Mouse (Mus musculus): ENCODE data around the gene Pnmal1. TPM values are rescaled to one million over a fixed set of nuclear protein-coding genes. Genes with fewer than 3 reads are reported as not detected.
A peak's percentile ranks its signal among the peaks of the same experiment; 100 is the strongest.

Gene Pnmal1
- total and polyA plus RNA-seq, 2 experiments from 2014 or later, result 0.04 TPM; not detected in 1

DNA sequence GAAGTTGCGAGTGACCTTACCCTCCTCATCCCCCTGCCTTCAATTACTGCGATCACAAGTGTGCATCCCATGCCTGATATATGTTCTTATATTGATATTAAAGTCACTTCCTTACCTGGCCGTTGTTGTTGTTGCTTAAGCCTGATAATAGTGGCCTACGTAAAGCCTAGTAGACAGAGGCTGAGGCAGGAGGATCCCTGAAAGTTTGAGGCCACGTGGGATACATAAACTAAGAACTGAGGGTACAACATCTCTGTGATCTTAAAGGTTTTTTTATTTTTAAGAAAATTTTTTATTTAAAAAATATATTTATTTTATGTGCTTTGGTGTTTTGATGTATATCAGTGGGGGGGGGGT, 33.0 kb downstream of the Pnmal1 start, which contains the start of gene Ccdc8:
Ccdc8 (plus strand) TSS at position 258 of the 357 bp plus-strand sequence.
- Histone ChIP-seq H3K4me1 (ENCODE audit: control insufficient read depth, insufficient read depth) (peaks cover 59% of the 10 kb centered on the region), H3K27ac (ENCODE audit: low read depth) (peak within 1 kb of the TSS; percentile 93)

DNA sequence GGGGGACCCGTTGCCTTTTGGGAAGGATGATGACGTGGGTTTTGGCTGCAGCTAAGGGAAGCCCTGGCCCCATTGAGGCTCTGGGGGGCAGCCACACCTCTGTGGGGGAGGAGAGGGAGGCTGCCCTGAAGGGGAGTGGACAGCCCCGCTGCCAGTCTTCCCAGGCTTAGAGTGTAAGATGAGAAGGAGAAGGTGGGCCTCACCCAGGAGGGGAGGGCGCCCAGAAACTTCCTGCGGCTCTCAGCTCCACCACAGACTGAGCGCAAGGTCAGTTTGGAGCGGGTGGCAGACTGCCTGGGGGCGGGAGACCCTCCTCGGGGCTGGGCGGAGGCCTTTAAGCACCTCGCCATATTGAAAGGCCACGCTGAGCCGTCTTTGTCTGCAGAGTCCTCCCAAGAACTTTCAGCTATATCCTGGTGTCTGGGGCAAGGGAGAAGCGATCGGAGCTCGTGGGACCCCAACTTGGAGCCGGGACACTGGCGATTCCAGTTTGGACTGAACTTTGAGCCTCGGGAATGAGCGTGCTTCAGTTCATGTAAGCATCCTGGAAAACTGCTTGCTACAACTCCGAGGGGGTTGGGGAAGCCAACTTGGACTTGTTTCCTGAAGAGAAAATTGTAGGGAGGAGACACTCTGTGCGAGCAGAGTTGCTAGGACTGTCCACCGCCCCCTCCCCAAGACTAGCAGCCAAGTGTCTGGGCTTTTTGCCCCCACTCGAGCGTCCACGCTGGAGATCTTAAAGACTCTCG, 34.3 kb downstream of the Pnmal1 start:
- peaks cover 16% of the 10 kb centered on the region for H3K36me3 ChIP-seq (replicated peaks; ENCODE audit: control insufficient read depth, insufficient read depth, low read length)
- peak; percentile 95 for ATAC-seq (ENCODE audit: insufficient read depth, low read depth)
- peak overlapping the region; percentile 93 for H3K27ac ChIP-seq (ENCODE audit: low read depth)
- TF ChIP-seq EP300 (IDR thresholded peaks at IDR 0.05; ENCODE audit: low read depth), result no peak
- no peak for TF ChIP-seq CTCF (IDR thresholded peaks at IDR 0.05; ENCODE audit: low read depth)
- no peaks in the 10 kb centered on the region for H3K9me3 ChIP-seq (replicated peaks; ENCODE audit: control insufficient read depth, low read length)
- peaks cover 47% of the 10 kb centered on the region for H3K4me1 ChIP-seq (ENCODE audit: control insufficient read depth, insufficient read depth)
- no peaks in the 10 kb centered on the region for H3K27me3 ChIP-seq (ENCODE audit: control insufficient read depth, insufficient read depth, low read length)
- peak overlapping the region; percentile 95 for H3K4me2 ChIP-seq (ENCODE audit: low read depth, low read length)
- DNase-seq (ENCODE audit: low spot score), result peak; percentile 91
- peak overlapping the region; percentile 79 for H3K9ac ChIP-seq (replicated peaks; ENCODE audit: low read depth, low read length)
- WGBS, result under 1% methylated on average over 26 of the region's 27 CpGs
- H3K4me3 ChIP-seq (ENCODE audit: low read depth, low read length), result peak overlapping the region; percentile 71

More for the DNA sequence above, 33.0 kb downstream of the Pnmal1 start, which contains the start of gene Ccdc8:
- TF ChIP-seq CTCF (IDR thresholded peaks at IDR 0.05; ENCODE audit: low read depth) (no peak), EP300 (IDR thresholded peaks at IDR 0.05; ENCODE audit: low read depth) (no peak)
- Histone ChIP-seq H3K4me3 (ENCODE audit: low read depth, low read length) (peak within 1 kb of the TSS; percentile 71), H3K27me3 (ENCODE audit: control insufficient read depth, insufficient read depth, low read length) (no peaks in the 10 kb centered on the region), H3K4me2 (ENCODE audit: low read depth, low read length) (peak within 1 kb of the TSS; percentile 95), H3K36me3 (replicated peaks; ENCODE audit: control insufficient read depth, insufficient read depth, low read length) (peaks cover 2% of the 10 kb centered on the region), H3K9ac (replicated peaks; ENCODE audit: low read depth, low read length) (0 out of 2 replicates have a peak within 1 kb of the TSS, but pooled peaks have one; percentile 79), H3K9me3 (replicated peaks; ENCODE audit: control insufficient read depth, low read length) (no peaks in the 10 kb centered on the region)
- no peak for ATAC-seq (ENCODE audit: insufficient read depth, low read depth)
- WGBS, result 94% methylated on average over 5 of the region's 5 CpGs
- DNase-seq (ENCODE audit: low spot score), result no peak

DNA sequence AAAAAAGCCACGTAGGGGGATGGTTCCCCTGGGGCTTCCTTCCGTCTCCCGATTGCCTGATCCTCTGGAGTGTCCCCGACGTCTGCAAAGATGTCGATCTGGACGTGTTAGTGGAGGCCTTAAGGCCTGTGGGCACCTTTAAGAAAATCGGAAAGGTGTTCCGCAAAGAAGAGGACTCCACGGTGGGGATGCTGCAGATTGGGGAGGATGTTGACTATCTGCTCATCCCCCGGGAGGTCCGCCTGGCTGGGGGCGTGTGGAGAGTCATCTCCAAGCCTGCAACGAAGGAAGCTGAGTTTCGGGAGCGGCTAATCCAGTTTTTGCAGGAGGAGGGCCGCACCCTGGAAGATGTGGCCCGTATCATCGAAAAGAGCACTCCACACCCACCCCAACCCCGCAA, 34.9 kb downstream of the Pnmal1 start:
- under 1% methylated on average over 20 of the region's 20 CpGs for WGBS
- H3K27me3 ChIP-seq (ENCODE audit: control insufficient read depth, insufficient read depth, low read length), result no peaks in the 10 kb centered on the region
- no peak for TF ChIP-seq EP300 (IDR thresholded peaks at IDR 0.05; ENCODE audit: low read depth)
- no peak for TF ChIP-seq CTCF (IDR thresholded peaks at IDR 0.05; ENCODE audit: low read depth)
- peak overlapping the region; percentile 79 for H3K9ac ChIP-seq (replicated peaks; ENCODE audit: low read depth, low read length)
- peak overlapping the region; percentile 95 for H3K4me2 ChIP-seq (ENCODE audit: low read depth, low read length)
- peak overlapping the region; percentile 71 for H3K4me3 ChIP-seq (ENCODE audit: low read depth, low read length)
- H3K9me3 ChIP-seq (replicated peaks; ENCODE audit: control insufficient read depth, low read length), result no peaks in the 10 kb centered on the region
- H3K4me1 ChIP-seq (ENCODE audit: control insufficient read depth, insufficient read depth), result peaks cover 52% of the 10 kb centered on the region
- H3K27ac ChIP-seq (ENCODE audit: low read depth), result peak overlapping the region; percentile 93
- no peak for ATAC-seq (ENCODE audit: insufficient read depth, low read depth)
- peaks cover 21% of the 10 kb centered on the region for H3K36me3 ChIP-seq (replicated peaks; ENCODE audit: control insufficient read depth, insufficient read depth, low read length)
- no peak for DNase-seq (ENCODE audit: low spot score)

DNA sequence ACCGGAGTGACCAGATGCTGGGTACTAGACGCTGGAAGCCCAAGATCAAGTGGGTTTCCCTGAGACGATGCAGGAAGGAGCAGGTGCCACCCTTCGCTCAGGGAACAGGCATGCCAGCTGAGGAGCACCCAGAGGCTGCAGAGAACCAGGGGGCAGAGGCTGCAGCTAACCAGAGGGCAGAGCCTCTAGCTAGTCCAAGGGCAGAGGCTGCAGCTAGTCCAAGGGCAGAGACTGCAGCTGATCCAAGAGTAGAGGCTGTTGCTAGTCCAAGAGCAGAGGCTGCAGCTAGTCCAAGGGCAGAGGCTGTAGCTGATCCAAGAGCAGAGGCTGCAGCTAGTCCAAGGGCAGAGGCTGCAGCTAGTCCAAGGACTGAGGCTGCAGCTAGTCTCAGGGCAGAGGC, 35.9 kb downstream of the Pnmal1 start:
- Histone ChIP-seq H3K27ac (ENCODE audit: low read depth) (no peak overlapping the region), H3K9ac (replicated peaks; ENCODE audit: low read depth, low read length) (peak overlapping the region; percentile 79), H3K4me3 (ENCODE audit: low read depth, low read length) (peak overlapping the region; percentile 71), H3K9me3 (replicated peaks; ENCODE audit: control insufficient read depth, low read length) (no peaks in the 10 kb centered on the region), H3K27me3 (ENCODE audit: control insufficient read depth, insufficient read depth, low read length) (no peaks in the 10 kb centered on the region), H3K4me1 (ENCODE audit: control insufficient read depth, insufficient read depth) (peaks cover 46% of the 10 kb centered on the region), H3K4me2 (ENCODE audit: low read depth, low read length) (peak overlapping the region; percentile 95), H3K36me3 (replicated peaks; ENCODE audit: control insufficient read depth, insufficient read depth, low read length) (peaks cover 24% of the 10 kb centered on the region)
- ATAC-seq (ENCODE audit: insufficient read depth, low read depth) (no peak), DNase-seq (ENCODE audit: low spot score) (no peak)
- TF ChIP-seq CTCF (IDR thresholded peaks at IDR 0.05; ENCODE audit: low read depth) (no peak), EP300 (IDR thresholded peaks at IDR 0.05; ENCODE audit: low read depth) (no peak)
- 53% methylated on average over 4 of the region's 4 CpGs for WGBS

DNA sequence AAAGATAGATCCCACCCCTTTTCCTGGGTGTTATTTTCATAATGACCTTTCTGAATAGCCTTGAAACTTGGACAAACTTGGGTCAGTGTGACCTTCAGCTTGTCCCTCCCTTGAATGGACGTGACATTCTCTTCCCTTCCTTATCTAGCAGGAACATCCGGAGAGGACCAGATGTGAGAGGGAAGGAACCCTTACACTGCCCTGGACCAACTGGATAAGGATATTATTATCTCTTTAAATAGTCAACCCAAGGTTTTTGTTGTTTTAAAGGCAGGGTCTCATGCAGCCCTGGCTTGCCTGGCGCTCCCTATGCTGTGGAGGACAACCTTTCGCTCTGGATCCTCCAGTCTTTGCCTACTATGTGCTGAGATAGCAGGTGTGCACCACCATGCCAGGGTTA, 39.8 kb downstream of the Pnmal1 start:
- ATAC-seq (ENCODE audit: insufficient read depth, low read depth), result no peak
- H3K4me3 ChIP-seq (ENCODE audit: low read depth, low read length), result no peak overlapping the region
- no peaks in the 10 kb centered on the region for H3K27me3 ChIP-seq (ENCODE audit: control insufficient read depth, insufficient read depth, low read length)
- no peak for TF ChIP-seq CTCF (IDR thresholded peaks at IDR 0.05; ENCODE audit: low read depth)
- TF ChIP-seq EP300 (IDR thresholded peaks at IDR 0.05; ENCODE audit: low read depth), result no peak
- no peaks in the 10 kb centered on the region for H3K9me3 ChIP-seq (replicated peaks; ENCODE audit: control insufficient read depth, low read length)
- 0 out of 2 replicates have a peak overlapping the region, but pooled peaks have one; percentile 40 for H3K27ac ChIP-seq (ENCODE audit: low read depth)
- no peak overlapping the region for H3K4me2 ChIP-seq (ENCODE audit: low read depth, low read length)
- DNase-seq (ENCODE audit: low spot score), result no peak
- no peak overlapping the region for H3K9ac ChIP-seq (replicated peaks; ENCODE audit: low read depth, low read length)
- 38% methylated on average over 4 of the region's 4 CpGs for WGBS
- peaks cover 44% of the 10 kb centered on the region for H3K4me1 ChIP-seq (ENCODE audit: control insufficient read depth, insufficient read depth)
- H3K36me3 ChIP-seq (replicated peaks; ENCODE audit: control insufficient read depth, insufficient read depth, low read length), result peaks cover 45% of the 10 kb centered on the region

All from heart, postnatal 0 days (tissue).